Mouse (Mus musculus): ENCODE data around the gene Hps1. TPM values are rescaled to one million over a fixed set of nuclear protein-coding genes. Genes with fewer than 3 reads are reported as not detected.

The Hps1 gene
- polyA plus RNA-seq, 1 experiment: 24.3 TPM

DNA sequence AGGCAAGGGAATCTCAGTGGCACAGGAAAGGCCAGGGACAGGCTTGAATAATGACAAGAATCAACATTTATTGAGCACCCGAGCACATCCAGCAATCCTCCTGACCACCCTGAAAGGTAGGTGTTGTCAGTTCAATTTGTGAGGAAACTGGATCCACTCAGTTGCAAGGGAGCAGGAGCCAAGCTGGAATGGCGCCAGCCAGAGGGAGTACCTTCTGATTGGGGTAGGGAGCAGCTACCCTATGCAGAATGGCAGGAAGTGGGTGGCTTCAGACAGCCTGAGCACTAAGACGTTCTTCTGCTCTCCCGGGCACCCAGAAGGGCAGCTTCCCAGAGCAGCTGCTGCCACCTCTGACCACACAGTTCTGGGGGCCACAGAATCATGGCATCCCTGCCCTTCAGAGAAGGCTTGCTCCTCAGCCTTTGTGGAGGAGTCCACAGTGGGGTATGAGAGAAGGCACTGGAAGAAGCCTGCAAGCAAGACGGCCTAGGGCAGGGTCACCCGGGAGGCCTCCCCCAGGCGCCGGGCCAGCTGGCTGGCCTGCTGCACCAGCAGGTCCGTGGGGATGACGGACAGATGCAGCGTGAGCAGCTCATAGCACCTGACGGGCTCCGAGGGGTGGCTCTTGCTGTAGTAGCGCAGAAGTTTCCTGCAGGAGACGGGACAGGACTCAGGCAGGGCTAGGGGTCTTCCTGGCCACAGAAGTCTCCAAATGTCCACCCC, 24.5 kb downstream of the Hps1 start:
- DNase-seq (ENCODE audit: low spot score): no peak

DNA sequence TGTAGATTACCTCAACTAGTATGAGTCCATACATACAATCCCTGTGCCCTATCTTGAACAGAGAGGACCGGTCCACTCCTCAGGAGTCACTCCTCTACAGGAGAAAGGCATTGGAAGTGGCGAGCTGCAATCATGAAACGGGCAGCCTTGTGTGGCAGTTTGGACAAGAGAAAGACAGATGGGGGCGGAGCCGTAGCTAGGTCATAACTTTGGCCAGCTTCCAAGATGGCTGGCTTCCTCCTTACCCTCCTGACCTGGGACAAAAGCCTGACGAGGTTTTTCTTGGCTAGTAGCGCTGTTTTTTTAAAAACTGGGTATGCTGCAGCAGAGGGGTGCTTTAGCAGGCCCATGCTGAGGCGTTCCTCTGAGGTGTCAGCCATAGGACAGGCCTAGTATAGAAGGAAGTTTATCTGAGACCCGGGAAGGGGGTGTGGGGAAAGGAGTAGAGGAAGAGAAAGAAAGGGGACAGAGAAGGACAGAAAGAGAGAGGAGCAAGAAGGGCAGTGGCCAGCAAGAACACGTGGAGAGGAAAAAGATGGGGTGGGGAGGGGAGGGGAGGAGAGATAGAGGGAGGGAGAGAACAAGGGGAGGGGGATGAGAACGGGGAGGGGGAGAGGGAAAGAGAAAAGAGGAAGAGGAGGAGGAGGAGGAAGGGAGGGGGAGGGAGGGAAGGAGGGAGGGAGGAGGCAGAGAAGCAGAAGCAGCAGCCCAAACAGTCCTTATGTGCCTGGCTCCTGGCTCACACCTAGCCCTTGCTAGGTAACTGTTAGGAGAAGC, 26.4 kb downstream of the Hps1 start:
- DNase-seq (ENCODE audit: low spot score): no peak

DNA sequence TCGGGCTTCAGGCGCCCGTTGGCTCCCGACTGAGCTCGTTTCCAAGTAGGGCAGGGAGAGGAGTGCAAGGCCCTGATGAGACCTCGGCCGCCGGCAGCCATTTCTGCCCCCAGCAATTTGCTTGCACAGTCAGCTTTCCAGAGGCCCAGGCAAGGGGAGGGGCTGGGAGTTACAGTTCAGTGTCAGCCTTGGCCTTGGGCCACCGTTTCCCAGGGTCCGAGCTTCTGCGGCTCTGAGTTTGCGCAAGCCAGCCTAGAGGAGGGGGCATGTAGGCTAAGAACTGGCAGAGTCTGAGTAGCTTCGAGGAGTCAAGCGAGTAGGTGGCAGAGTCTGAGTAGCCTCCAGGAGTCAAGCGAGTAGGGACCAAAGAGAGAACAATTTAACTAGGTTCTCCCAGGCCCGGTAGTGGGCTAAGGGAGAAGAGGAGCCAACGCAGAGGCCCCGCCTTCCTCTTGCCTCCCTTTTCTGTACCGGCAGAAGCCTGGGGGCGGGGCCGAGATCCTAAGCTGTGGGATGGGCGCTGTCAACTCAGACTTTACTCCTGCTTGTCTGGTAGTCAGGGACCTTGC, 27.3 kb downstream of the Hps1 start, which contains the start of gene Pyroxd2:
TSS of gene Pyroxd2 (minus strand) at position 413 of the 569 bp plus-strand sequence.
- peak; percentile 53 for DNase-seq (ENCODE audit: low spot score)

DNA sequence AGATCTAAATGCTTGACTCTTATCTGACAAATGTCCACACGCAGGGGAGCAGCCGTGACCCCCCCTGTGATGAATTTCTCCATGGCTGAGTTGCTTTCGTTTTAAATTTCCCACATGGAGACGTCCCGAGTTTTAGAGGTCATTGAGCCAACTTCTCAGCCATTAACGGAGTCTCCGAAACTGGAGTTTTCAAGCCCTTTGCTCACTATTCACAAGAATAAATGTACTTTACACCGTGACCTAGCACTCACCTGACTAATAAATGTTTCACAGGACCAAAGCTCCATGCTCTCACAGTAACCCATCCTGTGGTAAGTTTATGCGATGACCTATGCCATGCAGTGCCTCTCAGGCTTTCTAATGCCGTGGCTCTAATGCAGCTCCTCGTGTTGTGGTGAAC, 29.6 kb downstream of the Hps1 start:
- no peak for DNase-seq (ENCODE audit: low spot score)

GRCm38 (mm10) chr19:42746702-42747101, 33.1 kb downstream of the Hps1 start:
- no peak for DNase-seq (ENCODE audit: low spot score)

DNA sequence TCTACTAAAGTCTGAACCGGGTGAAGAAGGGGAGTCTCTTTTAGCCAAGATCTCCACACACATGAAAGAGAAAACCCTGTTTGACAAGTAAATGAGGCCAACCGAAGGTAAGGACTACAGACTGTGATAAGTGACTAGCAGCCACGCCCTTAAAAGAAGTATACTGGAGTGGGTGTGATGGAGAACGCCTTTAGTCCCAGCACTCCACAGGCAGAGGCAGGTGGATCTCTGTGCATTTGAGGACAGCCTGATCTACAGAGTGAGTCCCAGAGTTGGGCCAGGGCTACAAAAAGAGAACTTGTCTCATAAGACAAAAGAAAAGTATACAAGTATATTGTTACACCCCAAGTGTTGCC, 33.9 kb downstream of the Hps1 start:
- no peak for DNase-seq (ENCODE audit: low spot score)

DNA sequence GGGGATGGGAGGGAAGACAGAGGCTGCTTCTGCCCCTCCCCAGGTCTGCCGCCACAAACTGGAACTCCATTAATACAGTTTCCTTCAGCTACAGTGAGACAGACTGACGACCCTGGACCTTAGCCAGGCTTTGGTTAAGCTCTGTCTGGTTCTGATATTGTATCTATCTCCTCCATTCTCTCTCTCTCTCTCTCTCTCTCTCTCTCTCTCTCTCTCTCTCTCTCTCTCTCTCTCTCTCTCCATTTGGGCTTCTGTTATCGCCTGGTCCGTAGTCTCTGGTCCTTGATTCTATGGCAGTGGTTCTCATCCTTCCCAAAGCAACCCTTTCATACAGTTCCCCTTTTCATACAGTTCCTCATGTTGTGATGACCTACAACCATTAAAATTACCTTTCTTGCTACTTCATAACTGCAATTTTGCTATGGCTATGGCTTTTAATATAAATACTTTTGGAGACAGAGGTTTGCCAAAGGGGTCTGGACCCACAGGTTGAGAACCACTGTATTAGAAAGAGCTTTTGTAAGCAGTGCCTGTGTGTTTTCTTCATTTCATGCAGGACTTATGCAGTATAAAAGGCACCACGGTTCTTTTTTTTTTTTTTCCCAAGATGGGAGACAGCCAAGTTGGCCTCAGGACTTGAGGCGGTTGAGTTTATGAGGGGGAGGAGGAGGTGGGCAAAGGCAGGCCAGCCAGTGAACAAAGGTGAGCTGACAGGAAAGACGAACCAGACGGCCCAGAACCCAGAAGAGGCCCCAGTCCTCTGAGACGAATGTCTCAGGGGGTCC, 34.5 kb downstream of the Hps1 start:
- no peak for DNase-seq (ENCODE audit: low spot score)

- no peak for DNase-seq (ENCODE audit: low spot score)
These were observed 35.6 kb downstream of the Hps1 start for GRCm38 (mm10) chr19:42744162-42744586.

DNA sequence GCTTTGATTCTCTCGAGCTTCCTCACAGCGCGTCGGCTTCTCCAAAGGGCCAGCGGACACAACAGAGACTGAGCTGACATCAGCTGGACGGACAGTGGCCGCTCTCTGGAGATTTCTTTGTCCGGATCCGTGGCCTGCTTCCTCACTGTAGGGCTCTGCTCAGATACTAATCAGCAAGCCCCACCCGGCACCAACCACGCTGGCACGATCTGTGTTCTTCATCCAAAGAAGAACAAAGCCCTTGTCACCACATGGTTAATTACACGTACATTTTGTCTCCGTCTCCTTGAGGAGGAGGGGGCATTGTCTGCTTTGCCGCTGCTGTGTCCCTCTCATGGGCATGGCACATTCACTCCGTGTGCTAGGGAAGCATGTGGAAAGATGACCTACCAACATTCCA, 36.5 kb downstream of the Hps1 start:
- DNase-seq (ENCODE audit: low spot score): no peak

- no peak for DNase-seq (ENCODE audit: low spot score)
These were observed 37.9 kb downstream of the Hps1 start for GRCm38 (mm10) chr19:42741884-42742283.

DNA sequence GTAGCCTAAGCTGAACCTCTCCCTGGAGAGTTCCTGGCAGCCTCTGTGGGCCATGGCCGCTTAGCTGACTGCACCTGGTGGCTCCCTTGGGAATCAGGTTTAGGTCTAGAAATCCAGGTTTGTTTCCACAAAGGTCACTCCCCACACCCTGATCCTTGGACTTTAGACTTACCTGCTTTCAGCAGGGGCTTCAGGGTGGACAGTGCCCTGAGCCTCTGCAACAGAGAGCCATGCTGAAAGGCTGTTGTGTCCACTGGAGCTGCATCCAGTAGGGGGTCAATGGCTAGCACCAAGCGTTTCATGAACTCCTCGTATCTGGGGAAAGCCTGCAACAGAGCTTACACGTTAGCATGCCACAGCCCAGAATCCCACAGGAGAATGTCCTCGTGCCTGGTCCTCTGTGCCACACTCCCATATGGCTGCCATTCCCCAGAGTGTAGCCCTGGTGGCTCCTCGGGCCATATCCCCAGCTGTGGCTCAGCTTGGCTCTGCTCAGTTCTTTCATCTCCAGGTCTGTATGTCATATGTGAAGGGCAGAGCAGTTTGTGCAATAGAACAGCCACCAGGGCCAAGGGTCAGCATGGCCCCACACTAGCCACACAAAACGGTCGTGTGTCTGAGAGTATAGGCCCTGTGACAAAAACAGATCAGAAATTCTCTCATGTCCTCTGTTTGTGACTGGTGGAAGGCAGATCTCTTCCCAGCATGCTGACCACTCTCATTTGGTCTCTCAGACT, 39.4 kb downstream of the Hps1 start:
- DNase-seq (ENCODE audit: low spot score): no peak

GRCm38 (mm10) chr19:42739734-42740133, 40.0 kb downstream of the Hps1 start:
- DNase-seq (ENCODE audit: low spot score): no peak

DNA sequence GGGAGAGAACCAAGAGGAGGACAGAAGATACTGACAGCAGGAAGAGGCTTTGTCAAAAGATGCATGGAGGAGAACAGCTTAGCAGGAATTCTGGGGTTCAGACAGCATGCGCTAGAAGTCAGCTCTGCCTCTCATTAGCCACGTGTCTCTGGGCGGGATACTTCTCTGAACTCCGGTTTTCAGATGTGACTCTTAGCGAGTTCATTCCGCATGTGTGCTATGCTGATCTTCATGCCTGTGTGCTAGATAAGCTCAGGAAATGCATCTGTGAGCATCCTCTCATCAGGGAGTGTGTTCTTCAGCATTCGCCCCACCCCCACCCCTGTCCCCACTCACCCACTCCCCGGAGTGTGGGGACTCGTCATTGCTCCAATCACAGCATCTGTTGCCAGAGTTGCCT, 42.0 kb downstream of the Hps1 start:
- DNase-seq (ENCODE audit: low spot score): no peak

- DNase-seq (ENCODE audit: low spot score): no peak
These were observed 44.8 kb downstream of the Hps1 start for GRCm38 (mm10) chr19:42734982-42735381.

GRCm38 (mm10) chr19:42727424-42727823, 52.4 kb downstream of the Hps1 start:
- no peak for DNase-seq (ENCODE audit: low spot score)

DNA sequence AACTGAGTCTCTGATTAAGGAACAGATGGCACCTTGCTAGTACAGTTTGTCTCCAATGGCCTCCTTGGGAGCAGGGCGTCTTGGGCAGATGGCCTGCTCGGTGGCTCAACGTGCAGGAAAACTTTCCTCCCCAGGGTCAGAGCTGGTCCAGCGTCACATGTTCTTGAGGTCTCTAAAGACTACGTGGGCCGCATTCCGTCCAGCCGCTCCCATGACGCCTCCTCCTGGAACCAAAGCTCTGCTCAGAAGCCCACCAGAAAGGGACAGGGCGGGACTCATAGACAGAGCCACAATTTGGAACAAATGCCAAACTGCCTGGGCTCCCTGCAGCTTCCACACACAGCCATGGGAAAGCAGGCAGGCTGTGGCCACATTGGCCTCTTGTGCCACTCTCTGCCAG, 53.0 kb downstream of the Hps1 start:
- DNase-seq (ENCODE audit: low spot score): no peak

- no peak for DNase-seq (ENCODE audit: low spot score)
These were observed 53.8 kb downstream of the Hps1 start for GRCm38 (mm10) chr19:42725973-42726350.

DNA sequence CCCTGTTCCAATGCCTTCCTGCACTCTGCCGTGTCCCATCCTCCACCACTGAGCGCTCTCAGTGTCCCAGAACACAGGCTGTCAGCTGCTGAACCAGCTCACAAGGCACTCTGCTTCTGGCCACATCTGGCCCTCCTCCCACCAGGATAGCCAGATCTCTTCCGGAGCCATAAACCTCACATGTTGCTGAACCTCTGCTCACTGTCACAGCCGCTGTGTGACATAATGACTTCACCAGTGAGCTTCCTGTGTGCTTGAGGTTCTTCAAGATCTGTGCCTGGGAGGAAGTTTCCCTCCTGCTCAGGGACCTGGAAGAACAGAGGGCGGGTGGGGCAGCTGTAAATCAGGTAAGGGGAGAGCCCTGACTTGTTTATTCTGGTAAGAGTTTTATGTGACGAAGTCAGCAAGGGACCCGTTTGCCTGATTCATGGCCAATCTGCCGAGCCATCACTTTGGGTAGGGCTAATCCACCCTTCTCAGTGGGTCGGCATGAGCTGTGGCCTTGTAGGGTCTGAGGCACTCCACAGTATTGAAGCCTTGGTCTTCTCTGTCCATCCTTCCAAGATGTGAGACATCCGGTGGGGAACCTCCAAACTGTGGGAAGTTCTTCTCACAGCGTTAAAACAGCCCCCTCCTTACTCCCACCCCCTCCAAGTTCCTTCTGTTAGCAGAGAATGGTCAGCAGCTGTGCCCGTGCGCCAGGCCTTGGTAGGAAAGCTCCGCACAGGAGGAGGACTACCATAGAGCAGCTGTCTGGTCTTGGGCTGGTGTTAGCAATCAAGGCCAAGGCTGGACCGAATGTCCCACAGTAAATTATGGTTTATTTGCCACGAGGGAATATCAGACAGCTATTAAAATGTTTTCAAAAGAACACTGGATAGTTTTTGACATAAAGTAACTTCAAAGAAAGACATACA, 54.5 kb downstream of the Hps1 start:
- no peak for DNase-seq (ENCODE audit: low spot score)

- no peak for DNase-seq (ENCODE audit: low spot score)
These were observed 56.5 kb downstream of the Hps1 start for GRCm38 (mm10) chr19:42723302-42723701.

GRCm38 (mm10) chr19:42722500-42722899, 57.3 kb downstream of the Hps1 start:
- DNase-seq (ENCODE audit: low spot score): no peak
